Mouse (Mus musculus) limb, embryonic 14.5 days (tissue): ENCODE measurements around the gene Aff3. TPM values are rescaled to one million over a fixed set of nuclear protein-coding genes. Genes with fewer than 3 reads are reported as not detected.

Source experiments
- ATAC-seq: fragments of 200-750 bp; cut with Nextera tagmentation; 2 replicates; pipeline ENCODE4 v1.8.0; 2017; ENCODE audit warnings: low read depth, moderate number of reproducible peaks, moderate TSS enrichment; ENCODE audit not compliant: low FRiP score
- DNase-seq: peaks from one replicate; pipeline ENCODE4 v3.0.0-alpha.2; 2015; ENCODE audit warnings: low spot score
- H3K27ac ChIP-seq: fragments of 300-500 bp; sonication (generic); replicated peaks from 2 replicates; pipeline ENCODE4 v1.5.1; 2014; ENCODE audit warnings: low read depth, mild to moderate bottlenecking, low read length, moderate library complexity, mixed read lengths
- H3K27me3 ChIP-seq: fragments of 300-500 bp; sonication (generic); 2 replicates; pipeline ENCODE4 v1.6.1; 2014; ENCODE audit warnings: low read length, mixed read lengths; ENCODE audit not compliant: control insufficient read depth, insufficient read depth
- H3K36me3 ChIP-seq: fragments of 300-500 bp; sonication (generic); 2 replicates; pipeline ENCODE4 v1.6.1; 2014; ENCODE audit warnings: mild to moderate bottlenecking, low read length, moderate library complexity, mixed read lengths; ENCODE audit not compliant: control insufficient read depth, insufficient read depth
- H3K4me1 ChIP-seq: fragments of 300-500 bp; sonication (generic); 2 replicates; pipeline ENCODE4 v1.6.1; 2014; ENCODE audit warnings: antibody characterized with exemption, low read length, mixed read lengths; ENCODE audit not compliant: control insufficient read depth, insufficient read depth
- H3K4me2 ChIP-seq: fragments of 300-500 bp; sonication (generic); replicated peaks from 2 replicates; pipeline ENCODE4 v1.6.1; 2014; ENCODE audit warnings: low read depth, mild to moderate bottlenecking, low read length, moderate library complexity; ENCODE audit not compliant: severe bottlenecking
- H3K4me3 ChIP-seq: fragments of 300-500 bp; sonication (generic); replicated peaks from 2 replicates; pipeline ENCODE4 v1.5.1; 2014; ENCODE audit warnings: low read length
- H3K9ac ChIP-seq: fragments of 300-500 bp; sonication (generic); 2 replicates; pipeline ENCODE4 v1.6.1; 2014; ENCODE audit warnings: mild to moderate bottlenecking, low read depth, low read length, moderate library complexity; ENCODE audit not compliant: severe bottlenecking
- H3K9me3 ChIP-seq: fragments of 300-500 bp; sonication (generic); 2 replicates; pipeline ENCODE4 v1.6.1; 2016; ENCODE audit warnings: low read length; ENCODE audit not compliant: control insufficient read depth
- POLR2A ChIP-seq: fragments of 200-500 bp; IDR thresholded peaks from 2 replicates; pipeline ENCODE4 v1.8.0; 2012; ENCODE audit warnings: inconsistent platforms, mild to moderate bottlenecking, moderate library complexity, borderline replicate concordance; ENCODE audit not compliant: insufficient read depth, insufficient read length; ENCODE audit errors: extremely low read depth
- WGBS: fragments of 180-500 bp; shearing (Covaris S2); extraction: QIAGEN DNeasy Blood & Tissue Kit; methylation state at CpG from one replicate; pipeline ENCODE4 v1.1.7; 2014; 5-methylcytosine and 5-hydroxymethylcytosine counted together
- polyA plus RNA-seq, 2 experiments: library from polyadenylated mRNA; depleted of rRNA in 1 of 2; stranded (reverse) in 1 of 2; unstranded in 1 of 2; fragments of >200 nt; fragmentation: Nextera tagmentation in 1 of 2; extraction: Ambion mirVana in 1 of 2; gene quantifications; 2 replicates each; pipeline versions ENCODE4 v1.2.1 to v1.2.3; 2012 to 2014

The Aff3 gene
- polyA plus RNA-seq, 2 experiments: 20.4 to 22.4 TPM

GRCm38 (mm10) chr1:38513970-38514633 is 150.7 kb downstream of the Aff3 start:
- H3K9ac ChIP-seq: no peak overlapping the region
- H3K4me2 ChIP-seq: no peak overlapping the region
- WGBS: 76% methylated on average over 12 of the region's 12 CpGs
- TF ChIP-seq POLR2A: no peak
- DNase-seq (no peak), ATAC-seq (no peak)
- H3K27me3 ChIP-seq: no peaks in the 10 kb centered on the region
- no peaks in the 10 kb centered on the region for H3K9me3 ChIP-seq
- peaks cover 43% of the 10 kb centered on the region for H3K4me1 ChIP-seq
- 0 out of 2 replicates have a peak, but pooled peaks cover 2% of the 10 kb centered on the region for H3K36me3 ChIP-seq
- H3K27ac ChIP-seq: no peak overlapping the region
- H3K4me3 ChIP-seq: no peak overlapping the region

GRCm38 (mm10) chr1:38512258-38513081 is 152.3 kb downstream of the Aff3 start:
- Histone ChIP-seq H3K4me2 (peak overlapping the region; percentile 8), H3K27me3 (no peaks in the 10 kb centered on the region), H3K4me1 (peaks cover 48% of the 10 kb centered on the region), H3K9me3 (no peaks in the 10 kb centered on the region), H3K9ac (no peak overlapping the region), H3K4me3 (no peak overlapping the region), H3K36me3 (0 out of 2 replicates have a peak, but pooled peaks cover 2% of the 10 kb centered on the region), H3K27ac (peak overlapping the region; percentile 58)
- TF ChIP-seq POLR2A: no peak
- ATAC-seq: peak; percentile 66
- peak; percentile 59 for DNase-seq
- 10% methylated on average over 15 of the region's 15 CpGs for WGBS

GRCm38 (mm10) chr1:38511076-38511475 is 153.7 kb downstream of the Aff3 start:
- peaks cover 45% of the 10 kb centered on the region for H3K4me1 ChIP-seq
- WGBS: 45% methylated on average over 5 of the region's 5 CpGs
- no peak overlapping the region for H3K4me3 ChIP-seq
- TF ChIP-seq POLR2A: no peak
- no peak overlapping the region for H3K9ac ChIP-seq
- ATAC-seq: no peak
- H3K36me3 ChIP-seq: no peaks in the 10 kb centered on the region
- H3K27me3 ChIP-seq: no peaks in the 10 kb centered on the region
- DNase-seq: no peak
- no peak overlapping the region for H3K4me2 ChIP-seq
- no peaks in the 10 kb centered on the region for H3K9me3 ChIP-seq
- H3K27ac ChIP-seq: no peak overlapping the region

- no peak for TF ChIP-seq POLR2A
- H3K9me3 ChIP-seq: no peaks in the 10 kb centered on the region
- no peak overlapping the region for H3K4me2 ChIP-seq
- H3K4me1 ChIP-seq: peaks cover 39% of the 10 kb centered on the region
- DNase-seq (no peak), ATAC-seq (no peak)
- no peak overlapping the region for H3K27ac ChIP-seq
- H3K9ac ChIP-seq: no peak overlapping the region
- H3K36me3 ChIP-seq: no peaks in the 10 kb centered on the region
- H3K4me3 ChIP-seq: no peak overlapping the region
- 40% methylated on average over 8 of the region's 8 CpGs for WGBS
- no peaks in the 10 kb centered on the region for H3K27me3 ChIP-seq
These were observed 155.5 kb downstream of the Aff3 start for GRCm38 (mm10) chr1:38509301-38509700.

GRCm38 (mm10) chr1:38507636-38508179 is 157.0 kb downstream of the Aff3 start:
- H3K27me3 ChIP-seq: no peaks in the 10 kb centered on the region
- ATAC-seq (no peak), DNase-seq (no peak)
- H3K4me2 ChIP-seq: no peak overlapping the region
- H3K9ac ChIP-seq: no peak overlapping the region
- H3K36me3 ChIP-seq: no peaks in the 10 kb centered on the region
- no peak overlapping the region for H3K27ac ChIP-seq
- peaks cover 28% of the 10 kb centered on the region for H3K4me1 ChIP-seq
- no peaks in the 10 kb centered on the region for H3K9me3 ChIP-seq
- no peak for TF ChIP-seq POLR2A
- 70% methylated on average over 7 of the region's 7 CpGs for WGBS
- H3K4me3 ChIP-seq: no peak overlapping the region
